Mouse (Mus musculus) hindbrain, embryonic 16.5 days (tissue): Measurements from ENCODE around the gene Clcf1. TPM values are rescaled to one million over a fixed set of nuclear protein-coding genes. Genes with fewer than 3 reads are reported as not detected.
A peak's percentile ranks its signal among the peaks of the same experiment; 100 is the strongest.
"Not testable (repeated sequence)": the region's sequence is repeated elsewhere in the genome, so short reads cannot be mapped to it uniquely, and the experiment has no call there.

Experiments
- ATAC-seq: fragments of 200-750 bp; cut with Nextera tagmentation; 2 replicates; pipeline ENCODE4 v1.8.0; 2017; ENCODE audit warnings: moderate TSS enrichment, moderate library complexity
- H3K27ac ChIP-seq: fragments of 300-500 bp; sonication (generic); 2 replicates; pipeline ENCODE4 v1.5.1; 2014; ENCODE audit warnings: low read depth, mild to moderate bottlenecking, control low read depth, low read length, moderate library complexity
- H3K27me3 ChIP-seq: fragments of 300-500 bp; sonication (generic); replicated peaks from 2 replicates; pipeline ENCODE4 v1.6.1; 2014; ENCODE audit warnings: low read length; ENCODE audit not compliant: control insufficient read depth, insufficient read depth
- H3K36me3 ChIP-seq: fragments of 300-500 bp; sonication (generic); 2 replicates; pipeline ENCODE4 v1.6.1; 2014; ENCODE audit warnings: mild to moderate bottlenecking, low read length, moderate library complexity, mixed read lengths; ENCODE audit not compliant: control insufficient read depth, insufficient read depth
- H3K4me1 ChIP-seq: fragments of 300-500 bp; sonication (generic); 2 replicates; pipeline ENCODE4 v1.6.1; 2014; ENCODE audit warnings: low read depth, low read length; ENCODE audit not compliant: control insufficient read depth, insufficient read depth
- H3K4me2 ChIP-seq: fragments of 300-500 bp; sonication (generic); 2 replicates; pipeline ENCODE4 v1.6.1; 2014; ENCODE audit warnings: mild to moderate bottlenecking, low read length, control low read depth, moderate library complexity
- H3K4me3 ChIP-seq: fragments of 300-500 bp; sonication (generic); 2 replicates; pipeline ENCODE4 v1.5.1; 2014; ENCODE audit warnings: mild to moderate bottlenecking, low read length, control low read depth, moderate library complexity
- H3K9ac ChIP-seq: fragments of 300-500 bp; sonication (generic); 2 replicates; pipeline ENCODE4 v1.6.1; 2014; ENCODE audit warnings: low read depth, mild to moderate bottlenecking, control low read depth, low read length, moderate library complexity
- H3K9me3 ChIP-seq: fragments of 300-500 bp; sonication (generic); 2 replicates; pipeline ENCODE4 v1.6.1; 2014; ENCODE audit warnings: mild to moderate bottlenecking, low read length, moderate library complexity; ENCODE audit not compliant: control insufficient read depth
- WGBS: fragments of 180-500 bp; shearing (Covaris S2); extraction: QIAGEN DNeasy Blood & Tissue Kit; methylation state at CpG from one replicate; pipeline ENCODE4 v1.1.7; 2014; 5-methylcytosine and 5-hydroxymethylcytosine counted together
- polyA plus RNA-seq: library from polyadenylated mRNA; unstranded; fragments of >200 nt; fragmentation: Nextera tagmentation; extraction: Ambion mirVana; gene quantifications from 2 replicates; pipeline ENCODE4 v1.2.1, GENCODE M21; 2015

The Clcf1 gene
- polyA plus RNA-seq, 1 experiment from 2014 or later: 1.0 TPM

- H3K27ac ChIP-seq: peak within 1 kb of the TSS; percentile 87
- H3K4me2 ChIP-seq: peak within 1 kb of the TSS; percentile 80
- ATAC-seq: peak; percentile 95
- no peaks in the 10 kb centered on the region for H3K9me3 ChIP-seq
- peaks cover 9% of the 10 kb centered on the region for H3K4me1 ChIP-seq
- H3K27me3 ChIP-seq: peaks cover 7% of the 10 kb centered on the region
- peak within 1 kb of the TSS; percentile 55 for H3K4me3 ChIP-seq
- peak within 1 kb of the TSS; percentile 73 for H3K9ac ChIP-seq
- WGBS: 12% methylated on average over 26 of the region's 26 CpGs
- H3K36me3 ChIP-seq: no peaks in the 10 kb centered on the region
Observed at GRCm38 (mm10) chr19:4231253-4232185, 17.5 kb downstream of the Clcf1 start, which contains the start of gene Pold4. Pold4 (plus strand) TSS chr19:4231899.

DNA sequence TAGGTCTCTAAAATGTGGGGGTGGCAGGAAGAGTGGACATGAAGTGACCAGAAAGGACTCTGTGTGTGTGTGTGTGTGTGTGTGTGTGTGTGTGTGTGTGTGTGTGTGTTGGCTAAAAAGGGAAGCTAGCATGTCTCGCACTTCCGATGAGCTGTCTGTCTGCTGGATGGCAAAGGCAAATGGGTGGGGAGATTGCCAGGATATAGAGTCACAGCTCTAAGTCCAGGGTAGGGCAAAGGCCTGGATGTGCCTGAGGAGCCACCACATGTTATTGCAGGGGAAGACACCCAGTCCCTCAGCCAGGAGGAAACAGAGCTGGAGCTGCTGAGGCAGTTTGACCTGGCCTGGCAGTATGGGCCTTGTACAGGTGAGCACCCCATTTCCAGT is 18.1 kb downstream of the Clcf1 start:
- no peaks in the 10 kb centered on the region for H3K9me3 ChIP-seq
- H3K36me3 ChIP-seq: no peaks in the 10 kb centered on the region
- H3K27ac ChIP-seq: peak overlapping the region; percentile 87
- peak overlapping the region; percentile 55 for H3K4me3 ChIP-seq
- peak overlapping the region; percentile 80 for H3K4me2 ChIP-seq
- H3K4me1 ChIP-seq: peaks cover 9% of the 10 kb centered on the region
- H3K27me3 ChIP-seq: peaks cover 7% of the 10 kb centered on the region
- WGBS: 11% methylated on average over 2 of the region's 2 CpGs
- H3K9ac ChIP-seq: peak overlapping the region; percentile 73
- no peak; the same call in 1 of the 2 replicates for ATAC-seq

DNA sequence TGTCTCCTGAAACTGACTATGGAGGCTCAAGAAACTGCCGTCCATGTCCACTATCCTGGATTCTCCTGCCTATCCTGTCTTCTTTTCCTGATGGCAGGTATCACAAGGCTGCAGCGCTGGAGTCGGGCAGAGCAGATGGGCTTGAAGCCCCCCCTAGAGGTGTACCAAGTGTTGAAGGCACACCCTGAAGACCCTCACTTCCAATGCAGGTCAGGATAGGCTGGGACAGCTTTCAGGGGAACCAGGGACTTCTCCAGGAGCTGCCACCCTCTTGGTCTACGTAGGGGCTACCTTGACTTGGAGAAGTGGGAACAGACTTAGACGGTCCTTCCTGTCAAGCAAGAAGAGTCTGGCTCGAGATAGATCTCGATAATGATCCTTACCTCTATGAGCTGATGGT is 18.6 kb downstream of the Clcf1 start:
- H3K27ac ChIP-seq: peak overlapping the region; percentile 87; the same call in 1 of the 2 replicates
- H3K9ac ChIP-seq: peak overlapping the region; percentile 73; the same call in 1 of the 2 replicates
- WGBS: 86% methylated on average over 7 of the region's 7 CpGs
- no peaks in the 10 kb centered on the region for H3K9me3 ChIP-seq
- H3K4me3 ChIP-seq: peak overlapping the region; percentile 55
- ATAC-seq: no peak
- H3K27me3 ChIP-seq: peaks cover 7% of the 10 kb centered on the region
- H3K4me1 ChIP-seq: peaks cover 9% of the 10 kb centered on the region
- no peaks in the 10 kb centered on the region for H3K36me3 ChIP-seq
- H3K4me2 ChIP-seq: peak overlapping the region; percentile 80

DNA sequence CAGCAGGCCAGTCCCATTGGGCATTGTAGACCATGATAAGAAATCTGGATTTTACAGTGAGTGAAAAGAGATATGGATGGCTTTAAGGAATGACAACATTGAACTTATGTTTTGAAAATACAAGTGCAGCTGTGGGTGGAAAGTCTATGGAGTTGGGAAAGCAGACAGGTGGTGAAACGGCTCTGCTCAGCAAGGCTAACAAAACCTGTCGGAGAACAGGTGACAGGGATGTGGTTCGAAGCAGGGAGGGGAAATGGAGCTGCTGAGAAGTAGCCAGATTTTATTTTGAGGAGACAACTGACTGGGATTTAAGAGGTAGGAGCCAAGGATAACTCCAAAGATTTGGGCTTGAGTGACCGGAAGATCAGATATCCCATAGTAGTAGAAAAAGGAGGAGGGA is 20.5 kb downstream of the Clcf1 start:
- H3K9ac ChIP-seq: no peak overlapping the region
- H3K4me1 ChIP-seq: peaks cover 9% of the 10 kb centered on the region
- H3K27ac ChIP-seq: no peak overlapping the region
- no peaks in the 10 kb centered on the region for H3K36me3 ChIP-seq
- H3K4me3 ChIP-seq: no peak overlapping the region
- H3K27me3 ChIP-seq: peaks cover 4% of the 10 kb centered on the region; the same call in 1 of the 2 replicates
- no peak for ATAC-seq
- no peak overlapping the region for H3K4me2 ChIP-seq
- 82% methylated on average over 4 of the region's 4 CpGs for WGBS
- H3K9me3 ChIP-seq: no peaks in the 10 kb centered on the region

GRCm38 (mm10) chr19:4240247-4240668 is 26.2 kb downstream of the Clcf1 start:
- no peaks in the 10 kb centered on the region for H3K27me3 ChIP-seq
- no peak for ATAC-seq
- no peaks in the 10 kb centered on the region for H3K4me1 ChIP-seq
- H3K36me3 ChIP-seq: no peaks in the 10 kb centered on the region
- H3K9me3 ChIP-seq: no peaks in the 10 kb centered on the region
- 70% methylated on average over 8 of the region's 8 CpGs for WGBS
- H3K4me2 ChIP-seq: no peak overlapping the region
- H3K9ac ChIP-seq: no peak overlapping the region
- no peak overlapping the region for H3K4me3 ChIP-seq
- no peak overlapping the region for H3K27ac ChIP-seq

GRCm38 (mm10) chr19:4242416-4242815 is 28.4 kb downstream of the Clcf1 start:
- no peak overlapping the region for H3K27ac ChIP-seq
- no peaks in the 10 kb centered on the region for H3K9me3 ChIP-seq
- H3K4me1 ChIP-seq: no peaks in the 10 kb centered on the region
- WGBS: 56% methylated on average over 3 of the region's 3 CpGs
- no peaks in the 10 kb centered on the region for H3K36me3 ChIP-seq
- H3K4me2 ChIP-seq: no peak overlapping the region
- no peak overlapping the region for H3K9ac ChIP-seq
- no peak overlapping the region for H3K4me3 ChIP-seq
- H3K27me3 ChIP-seq: no peaks in the 10 kb centered on the region
- no peak for ATAC-seq

GRCm38 (mm10) chr19:4244775-4245174 is 30.7 kb downstream of the Clcf1 start:
- Histone ChIP-seq H3K27ac (no peak overlapping the region), H3K9ac (no peak overlapping the region), H3K4me3 (no peak overlapping the region), H3K4me2 (no peak overlapping the region), H3K4me1 (no peaks in the 10 kb centered on the region), H3K27me3 (no peaks in the 10 kb centered on the region), H3K36me3 (no peaks in the 10 kb centered on the region), H3K9me3 (no peaks in the 10 kb centered on the region)
- 86% methylated on average over 6 of the region's 6 CpGs for whole genome bisulfite sequencing
- ATAC-seq: no peak

GRCm38 (mm10) chr19:4247010-4247409 is 33.0 kb downstream of the Clcf1 start:
- 48% methylated on average over 1 of the region's 1 CpGs for WGBS
- no peak for ATAC-seq

DNA sequence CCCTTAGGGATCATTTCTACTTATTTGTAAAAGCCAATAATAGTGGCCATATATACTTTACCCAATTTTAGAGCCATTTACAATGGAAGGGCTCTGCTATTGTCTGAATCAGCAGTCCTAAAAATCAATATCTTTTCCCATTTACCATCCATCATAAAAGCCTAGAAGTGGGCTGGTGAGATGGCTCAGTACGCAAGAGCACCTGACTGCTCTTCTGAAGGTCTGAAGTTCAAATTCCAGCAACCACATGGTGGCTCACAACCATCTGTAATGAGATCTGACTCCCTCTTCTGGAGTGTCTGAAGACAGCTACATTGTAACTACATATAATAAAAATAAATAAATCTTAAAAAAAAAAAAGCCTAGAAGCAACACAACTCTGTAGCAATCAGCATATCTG is 34.6 kb downstream of the Clcf1 start:
- not testable (repeated sequence) for H3K4me1 ChIP-seq, H3K9ac ChIP-seq, ATAC-seq, H3K36me3 ChIP-seq, H3K27me3 ChIP-seq, H3K27ac ChIP-seq, H3K4me3 ChIP-seq, H3K9me3 ChIP-seq, H3K4me2 ChIP-seq
- 82% methylated on average over 1 of the region's 1 CpGs for WGBS

More at GRCm38 (mm10) chr19:4247010-4247409, 33.0 kb downstream of the Clcf1 start:
- Histone ChIP-seq H3K27me3 (no peaks in the 10 kb centered on the region), H3K36me3 (no peaks in the 10 kb centered on the region), H3K4me2 (no peak overlapping the region), H3K4me1 (no peaks in the 10 kb centered on the region), H3K9ac (no peak overlapping the region), H3K9me3 (no peaks in the 10 kb centered on the region), H3K4me3 (no peak overlapping the region), H3K27ac (no peak overlapping the region)
